Mouse (Mus musculus): ENCODE measurements around the gene Polg2. TPM values are rescaled to one million over a fixed set of nuclear protein-coding genes. Genes with fewer than 3 reads are reported as not detected.
"Not testable (repeated sequence)": the region's sequence is repeated elsewhere in the genome, so short reads cannot be mapped to it uniquely, and the experiment has no call there.

Polg2 gene
- total RNA-seq, 2 experiments from 2014 or later: 2.8 to 3.3 TPM

GRCm38 (mm10) chr11:106724916-106725235, 54.5 kb downstream of the Polg2 start:
- not testable (repeated sequence) for DNase-seq

GRCm38 (mm10) chr11:106724176-106724915, 55.0 kb downstream of the Polg2 start:
- no peak for DNase-seq

- no peak for DNase-seq
These were observed 55.7 kb downstream of the Polg2 start for GRCm38 (mm10) chr11:106723611-106724125.

GRCm38 (mm10) chr11:106722831-106723361, 56.4 kb downstream of the Polg2 start:
- DNase-seq: peak; percentile 33

GRCm38 (mm10) chr11:106720379-106720778, 59.0 kb downstream of the Polg2 start:
- no peak for DNase-seq

Small RNAs within 50 kb of the gene (microRNA-seq; reads per million reads assigned to microRNA genes)
- 0 to 0.53 reads per million in 2 experiments for gene Gm25994 (ENCODE audit: borderline replicate concordance in 2 of 2)
- gene Mir3064 (ENCODE audit: borderline replicate concordance in 2 of 2): 5.0 to 7.4 reads per million in 2 experiments

Other genes with a start within 250 kb of the Polg2 start
- gene Tex2, start 166.1 kb downstream of the Polg2 start, total RNA-seq (2021): 10 to 100 TPM; 51.9 to 56.2 TPM
- 10 to 100 TPM; 32.2 to 50.6 TPM for gene Pecam1, start 28.9 kb downstream of the Polg2 start, total RNA-seq (2021)
- gene Milr1, start 28.3 kb downstream of the Polg2 start, total RNA-seq (2021): not detected
- gene Ddx5, start 9.6 kb upstream of the Polg2 start, total RNA-seq (2021): 100 to 1,000 TPM; 183 to 197 TPM
- gene Cep95, start 9.7 kb upstream of the Polg2 start, total RNA-seq (2021): 1 to 10 TPM; 4.1 to 4.8 TPM
- gene Smurf2, start 141.2 kb upstream of the Polg2 start, total RNA-seq (2021): 10 to 100 TPM; 22.3 to 23.7 TPM
- 10 to 100 TPM; 10.9 to 17.1 TPM for gene Kpna2, start 220.0 kb upstream of the Polg2 start, total RNA-seq (2021)
- gene 1810010H24Rik, start 246.1 kb upstream of the Polg2 start, total RNA-seq (2021): 1 to 10 TPM in 1 of 2 experiments, under 1 TPM in 1; 0.92 to 1.4 TPM